Mouse (Mus musculus) heart, embryonic 16.5 days (tissue): Measurements from ENCODE around the gene Gm6169. TPM values are rescaled to one million over a fixed set of nuclear protein-coding genes. Genes with fewer than 3 reads are reported as not detected.
A peak's percentile ranks its signal among the peaks of the same experiment; 100 is the strongest.
"Not testable (repeated sequence)": the region's sequence is repeated elsewhere in the genome, so short reads cannot be mapped to it uniquely, and the experiment has no call there.

Experiments
- ATAC-seq: fragments of 200-750 bp; cut with Nextera tagmentation; replicated peaks from 2 replicates; pipeline ENCODE4 v1.8.0; 2017; ENCODE audit warnings: moderate number of reproducible peaks; ENCODE audit not compliant: insufficient read depth, low FRiP score; ENCODE audit errors: extremely low read depth
- H3K27ac ChIP-seq: fragments of 300-500 bp; sonication (generic); 2 replicates; pipeline ENCODE4 v1.5.1; 2014; ENCODE audit warnings: mild to moderate bottlenecking, low read length, control low read depth, moderate library complexity
- H3K27me3 ChIP-seq: fragments of 300-500 bp; sonication (generic); 2 replicates; pipeline ENCODE4 v1.6.1; 2014; ENCODE audit warnings: low read length, mixed read lengths; ENCODE audit not compliant: control insufficient read depth, insufficient read depth
- H3K36me3 ChIP-seq: fragments of 300-500 bp; sonication (generic); 2 replicates; pipeline ENCODE4 v1.6.1; 2014; ENCODE audit not compliant: control insufficient read depth, insufficient read depth
- H3K4me1 ChIP-seq: fragments of 300-500 bp; sonication (generic); 2 replicates; pipeline ENCODE4 v1.6.1; 2014; ENCODE audit warnings: low read length, mixed read lengths; ENCODE audit not compliant: control insufficient read depth, insufficient read depth
- H3K4me2 ChIP-seq: fragments of 300-500 bp; sonication (generic); 2 replicates; pipeline ENCODE4 v1.6.1; 2014; ENCODE audit warnings: low read depth, mild to moderate bottlenecking, control low read depth, low read length
- H3K4me3 ChIP-seq: fragments of 300-500 bp; sonication (generic); 2 replicates; pipeline ENCODE4 v1.5.1; 2014; ENCODE audit warnings: mild to moderate bottlenecking, control low read depth, low read length
- H3K9ac ChIP-seq: fragments of 300-500 bp; sonication (generic); 2 replicates; pipeline ENCODE4 v1.6.1; 2014; ENCODE audit warnings: low read length, control low read depth
- H3K9me3 ChIP-seq: fragments of 300-500 bp; sonication (generic); replicated peaks from 2 replicates; pipeline ENCODE4 v1.6.1; 2016; ENCODE audit warnings: low read length; ENCODE audit not compliant: control insufficient read depth
- WGBS: fragments of 180-500 bp; shearing (Covaris S2); extraction: QIAGEN DNeasy Blood & Tissue Kit; methylation state at CpG from one replicate; pipeline ENCODE4 v1.1.7; 2014; 5-methylcytosine and 5-hydroxymethylcytosine counted together
- polyA plus RNA-seq: library from polyadenylated mRNA; unstranded; fragments of >200 nt; fragmentation: Nextera tagmentation; extraction: Ambion mirVana; gene quantifications from 2 replicates; pipeline ENCODE4 v1.2.1, GENCODE M21; 2015

The Gm6169 gene
- polyA plus RNA-seq: 2.4 and 9.4 TPM in 2 replicates

DNA sequence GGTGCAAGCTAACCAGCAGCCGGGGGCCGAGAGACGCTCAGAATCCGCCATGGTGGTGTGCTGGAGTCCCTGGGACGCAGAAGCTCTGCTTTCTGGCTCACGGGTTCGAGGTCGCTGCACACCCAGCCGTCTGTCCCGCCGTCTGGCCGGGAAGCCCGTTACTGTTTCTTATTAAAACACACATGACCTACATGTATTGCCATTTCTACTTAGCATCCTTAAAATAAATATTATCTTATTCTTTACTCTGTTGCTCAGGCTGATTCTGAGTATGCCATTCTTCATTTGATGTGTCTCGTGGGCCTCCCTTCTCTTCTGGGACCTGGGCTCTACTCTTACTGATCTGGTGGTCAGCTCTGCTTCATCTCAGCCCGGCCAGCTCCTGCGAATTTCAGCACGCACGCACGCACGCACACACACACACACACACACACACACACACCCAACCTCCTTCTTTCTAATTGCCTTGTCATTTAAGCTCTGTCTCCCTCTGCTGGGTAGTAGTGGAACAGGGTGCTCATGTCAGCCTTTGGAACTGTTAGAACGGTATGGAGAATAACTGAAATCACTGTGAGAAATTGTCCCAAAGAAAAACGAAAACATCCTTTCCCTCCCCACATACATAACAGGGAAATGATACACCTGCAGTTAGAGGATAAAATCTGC lies at the start of gene Gm6169:
Gene Gm6169, minus strand, starts transcription at position 51 of the 666 bp plus-strand sequence.
- H3K4me3 ChIP-seq: no peak within 1 kb of the TSS
- H3K9ac ChIP-seq: no peak within 1 kb of the TSS
- no peaks in the 10 kb centered on the region for H3K36me3 ChIP-seq
- no peaks in the 10 kb centered on the region for H3K4me1 ChIP-seq
- H3K9me3 ChIP-seq: no peaks in the 10 kb centered on the region
- 75% methylated on average over 22 of the region's 22 CpGs for WGBS
- H3K4me2 ChIP-seq: no peak within 1 kb of the TSS
- ATAC-seq: no peak
- no peaks in the 10 kb centered on the region for H3K27me3 ChIP-seq
- H3K27ac ChIP-seq: no peak within 1 kb of the TSS

- H3K4me2 ChIP-seq: no peak overlapping the region
- H3K4me1 ChIP-seq: no peaks in the 10 kb centered on the region
- no peak overlapping the region for H3K27ac ChIP-seq
- no peak for ATAC-seq
- no peak overlapping the region for H3K4me3 ChIP-seq
- no peak overlapping the region for H3K9ac ChIP-seq
- no peaks in the 10 kb centered on the region for H3K9me3 ChIP-seq
- 59% methylated on average over 4 of the region's 4 CpGs for WGBS
- H3K36me3 ChIP-seq: peaks cover 32% of the 10 kb centered on the region
- H3K27me3 ChIP-seq: no peaks in the 10 kb centered on the region
Observed at GRCm38 (mm10) chr13:97145834-97146233, 46.8 kb upstream of the Gm6169 start.

DNA sequence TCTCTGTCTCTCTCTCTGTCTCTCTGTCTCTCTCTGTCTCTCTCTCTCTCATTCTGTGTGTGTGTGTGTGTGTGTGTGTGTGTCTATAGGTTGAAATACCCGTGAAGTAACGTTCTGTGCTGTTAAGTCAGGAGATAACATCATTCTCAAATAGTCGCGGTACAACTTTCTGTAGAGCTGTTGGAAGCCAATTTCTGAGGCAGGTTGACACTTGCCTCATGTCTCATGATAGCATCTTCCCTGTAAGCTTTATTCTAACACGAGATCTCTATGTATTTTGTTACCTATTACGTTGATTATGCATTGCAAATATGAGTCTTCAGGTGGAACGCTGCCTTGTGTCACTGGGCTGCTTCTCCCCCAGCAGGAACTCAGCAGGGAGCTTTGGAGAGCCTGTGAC lies 43.3 kb upstream of the Gm6169 start:
- H3K27ac ChIP-seq: no peak overlapping the region
- peaks cover 14% of the 10 kb centered on the region for H3K36me3 ChIP-seq
- WGBS: 80% methylated on average over 7 of the region's 7 CpGs
- no peak for ATAC-seq
- H3K4me2 ChIP-seq: no peak overlapping the region
- no peaks in the 10 kb centered on the region for H3K9me3 ChIP-seq
- H3K27me3 ChIP-seq: no peaks in the 10 kb centered on the region
- no peak overlapping the region for H3K4me3 ChIP-seq
- H3K4me1 ChIP-seq: peaks cover 6% of the 10 kb centered on the region; the same call in 1 of the 2 replicates
- no peak overlapping the region for H3K9ac ChIP-seq

- not testable (repeated sequence) for ATAC-seq, H3K27ac ChIP-seq, H3K36me3 ChIP-seq, H3K9me3 ChIP-seq, H3K4me1 ChIP-seq, H3K27me3 ChIP-seq
- WGBS: 34% methylated on average over 8 of the region's 8 CpGs
- Histone ChIP-seq H3K4me3 (peak overlapping the region; percentile 85), H3K4me2 (peak overlapping the region; percentile 48), H3K9ac (peak overlapping the region; percentile 95)
Observed at GRCm38 (mm10) chr13:97138404-97138931, 39.4 kb upstream of the Gm6169 start.

DNA sequence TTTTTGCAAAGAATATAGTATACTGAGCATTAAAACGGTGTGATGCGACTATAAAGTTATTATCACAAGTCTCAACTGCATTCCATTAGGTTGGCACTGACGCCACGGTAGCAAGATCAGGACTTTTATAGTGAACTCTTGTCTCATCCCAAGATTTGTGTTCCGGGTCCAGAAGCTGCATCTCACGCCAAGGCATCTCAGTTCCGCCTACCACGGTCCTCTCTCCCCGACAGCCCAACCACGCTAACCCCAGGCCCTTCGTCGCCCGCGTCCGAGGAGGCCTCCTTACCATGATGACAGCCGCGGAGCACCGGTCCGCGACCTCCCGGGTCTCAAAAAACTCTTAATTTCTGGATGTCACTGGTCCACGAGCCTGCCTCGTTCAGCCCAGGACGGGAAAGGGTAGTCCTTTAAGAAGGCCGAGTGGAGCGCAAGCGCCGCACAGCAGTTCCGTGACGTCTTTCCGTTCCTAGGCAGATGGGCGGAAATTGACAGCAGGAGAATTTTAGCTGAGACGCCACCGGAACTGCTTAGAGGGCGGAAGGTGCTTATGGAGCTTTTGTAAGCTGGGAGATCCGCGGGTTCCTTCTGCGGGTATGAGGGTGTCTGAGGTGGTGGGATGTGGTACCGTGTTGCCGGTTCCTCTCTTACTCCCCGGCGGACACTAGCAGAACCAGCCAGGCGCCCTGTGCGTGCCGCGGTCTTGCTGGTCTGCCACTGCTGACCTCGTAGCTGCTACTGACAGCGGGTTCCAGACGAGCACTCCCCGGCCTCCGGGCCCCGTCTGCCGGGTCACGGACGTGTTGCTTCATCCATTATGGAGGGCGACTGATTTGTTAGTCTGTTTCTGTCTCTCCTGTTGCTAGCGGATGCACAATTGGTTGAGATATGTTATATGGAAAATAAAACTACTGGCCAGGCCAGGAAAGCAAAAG lies 38.7 kb upstream of the Gm6169 start, which contains the start of the genes Gfm2 and Nsa2:
Gene Gfm2, plus strand, starts transcription at position 472 of the 935 bp plus-strand sequence.
Gene Nsa2, minus strand, starts transcription at position 472 of the 935 bp plus-strand sequence.
- under 1% methylated on average over 57 of the region's 57 CpGs for WGBS

GRCm38 (mm10) chr13:97130413-97130812 lies 31.4 kb upstream of the Gm6169 start:
- WGBS: no CpG with 5 or more reads among the region's 2 CpGs
- not testable (repeated sequence) for H3K4me2 ChIP-seq, H3K4me3 ChIP-seq, H3K27ac ChIP-seq, H3K4me1 ChIP-seq, H3K9me3 ChIP-seq, H3K9ac ChIP-seq, H3K27me3 ChIP-seq
- peaks cover 15% of the 10 kb centered on the region for H3K36me3 ChIP-seq
- ATAC-seq: peak; percentile 67

More for the DNA sequence above, 38.7 kb upstream of the Gm6169 start, which contains the start of the genes Gfm2 and Nsa2:
- Histone ChIP-seq H3K36me3 (peaks cover 8% of the 10 kb centered on the region), H3K27me3 (no peaks in the 10 kb centered on the region), H3K9ac (peak within 1 kb of the TSS; percentile 95), H3K4me2 (peak within 1 kb of the TSS; percentile 68), H3K4me3 (peak within 1 kb of the TSS; percentile 85), H3K27ac (peak within 1 kb of the TSS; percentile 92), H3K9me3 (no peaks in the 10 kb centered on the region), H3K4me1 (peaks cover 8% of the 10 kb centered on the region)
- peak; percentile 95 for ATAC-seq

DNA sequence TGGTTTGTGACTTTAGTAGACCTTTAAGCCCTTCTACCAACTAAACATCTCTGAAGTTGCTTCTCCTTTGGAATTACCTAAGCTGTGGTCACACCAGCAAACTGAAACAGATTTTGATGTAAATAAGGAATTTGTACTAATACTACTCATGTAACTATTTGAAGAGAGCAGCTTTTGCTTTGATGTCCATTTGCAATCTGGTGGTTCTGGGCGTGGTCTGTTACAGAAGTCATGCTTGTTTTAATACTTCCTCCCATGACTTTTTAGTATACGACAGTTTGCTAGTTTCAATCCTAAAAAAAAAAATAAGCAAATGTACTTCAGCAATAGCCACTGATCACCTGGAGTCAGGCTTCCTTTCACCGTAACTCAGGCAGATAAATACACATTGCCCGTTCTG lies 30.6 kb upstream of the Gm6169 start:
- ATAC-seq: not testable (repeated sequence)

DNA sequence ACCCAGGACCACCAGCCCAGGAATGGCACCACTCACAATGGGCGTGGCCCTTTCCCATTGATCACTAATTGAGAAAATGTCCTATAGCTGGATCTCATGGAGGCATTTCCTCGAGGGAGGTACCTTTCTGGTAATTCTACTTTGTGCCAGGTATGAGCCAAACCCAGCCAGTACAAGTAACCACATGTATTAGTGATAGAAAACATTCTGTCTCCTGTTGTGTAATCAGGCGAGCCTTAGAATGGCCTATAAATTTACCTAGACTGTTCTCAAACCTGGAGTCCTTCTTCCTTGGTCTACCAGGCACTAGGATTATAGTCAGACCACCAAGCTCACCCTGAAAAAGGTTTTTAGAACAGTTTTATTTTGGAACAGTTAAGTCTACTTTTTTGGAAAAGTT lies 22.3 kb upstream of the Gm6169 start:
- Histone ChIP-seq H3K4me1 (no peaks in the 10 kb centered on the region), H3K36me3 (no peaks in the 10 kb centered on the region), H3K9me3 (no peaks in the 10 kb centered on the region), H3K27me3 (no peaks in the 10 kb centered on the region), H3K4me3 (no peak overlapping the region), H3K27ac (no peak overlapping the region), H3K9ac (no peak overlapping the region), H3K4me2 (no peak overlapping the region)
- ATAC-seq: no peak
- WGBS: 73% methylated on average over 3 of the region's 3 CpGs

More for the DNA sequence above, 30.6 kb upstream of the Gm6169 start:
- H3K9ac ChIP-seq, H3K27me3 ChIP-seq, H3K9me3 ChIP-seq, H3K4me1 ChIP-seq, H3K4me2 ChIP-seq, H3K4me3 ChIP-seq, H3K27ac ChIP-seq: not testable (repeated sequence)
- H3K36me3 ChIP-seq: peaks cover 13% of the 10 kb centered on the region
- 85% methylated on average over 2 of the region's 4 CpGs for WGBS
